Mouse (Mus musculus) gastrocnemius, postnatal 10 days (tissue): ENCODE results near the gene Cnmd. TPM values are rescaled to one million over a fixed set of nuclear protein-coding genes. Genes with fewer than 3 reads are reported as not detected.

Source experiments
- DNase-seq: peaks from one replicate; pipeline ENCODE4 v3.0.0; 2021; ENCODE audit warnings: mixed read lengths
- long read RNA-seq, 2 experiments: library from polyadenylated mRNA; stranded (forward); transcript quantifications; one replicate each; pipeline ENCODE4 v2.0.0; 2021
- total RNA-seq, 2 experiments: library from RNA; stranded (reverse); gene quantifications; 2 replicates each; pipeline ENCODE4 v1.2.3; 2021

Cnmd gene
- 1 to 10 TPM; 1.2 to 3.0 TPM for total RNA-seq
- long read RNA-seq, experiment 1: 0 reads
- long read RNA-seq, experiment 2: 0 reads

- no peak for DNase-seq
Observed at GRCm38 (mm10) chr14:79662001-79662400, at the start of gene Cnmd. Gene Cnmd (minus strand): TSS chr14:79662170.

- no peak for DNase-seq
Observed at GRCm38 (mm10) chr14:79711301-79711700, 49.3 kb upstream of the Cnmd start.

GRCm38 (mm10) chr14:79703523-79704172, 41.7 kb upstream of the Cnmd start:
- no peak for DNase-seq

GRCm38 (mm10) chr14:79701606-79702005, 39.6 kb upstream of the Cnmd start:
- DNase-seq: no peak

- DNase-seq: no peak
Observed at GRCm38 (mm10) chr14:79701054-79701453, 39.1 kb upstream of the Cnmd start.

DNA sequence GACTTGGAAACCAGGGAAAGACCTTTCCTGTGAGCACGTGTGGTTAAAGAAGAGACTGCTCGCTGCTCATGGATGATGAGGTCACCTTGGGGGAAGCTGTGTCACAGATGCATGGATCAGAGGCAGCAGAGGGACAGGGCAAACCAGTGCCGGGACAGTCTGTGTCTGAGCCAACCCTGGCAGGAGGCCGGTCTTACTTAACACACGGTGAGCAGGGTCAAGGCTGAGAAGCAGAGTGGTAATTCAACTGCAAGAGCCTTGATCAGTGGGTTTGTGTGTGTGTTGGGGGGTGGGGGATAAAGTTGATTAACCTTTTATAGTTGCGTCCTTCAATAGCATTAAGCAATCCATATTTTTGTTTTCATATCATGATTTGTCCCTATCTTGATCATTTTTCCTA, 37.4 kb upstream of the Cnmd start:
- no peak for DNase-seq

- DNase-seq: no peak
Observed at GRCm38 (mm10) chr14:79690068-79690844, 28.3 kb upstream of the Cnmd start.

DNA sequence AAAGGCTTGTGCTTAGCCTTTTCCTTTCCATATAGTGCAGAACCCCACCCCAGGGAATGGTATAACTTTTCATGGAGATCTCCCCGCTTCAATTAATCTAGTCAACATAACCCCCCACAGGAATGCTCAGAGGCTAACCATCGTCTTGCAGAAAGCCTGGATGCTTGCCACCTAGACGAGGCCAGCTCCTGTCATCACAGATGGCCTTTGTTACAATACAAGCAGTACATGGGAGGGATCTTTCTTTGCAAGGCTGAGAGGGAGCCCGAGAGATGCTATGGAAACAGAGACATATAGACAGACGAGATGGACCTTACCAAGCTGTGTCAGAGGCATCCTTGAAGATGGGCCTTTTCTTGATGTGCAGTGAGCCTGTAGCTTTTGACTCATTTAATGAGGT, 18.7 kb upstream of the Cnmd start:
- no peak for DNase-seq

DNA sequence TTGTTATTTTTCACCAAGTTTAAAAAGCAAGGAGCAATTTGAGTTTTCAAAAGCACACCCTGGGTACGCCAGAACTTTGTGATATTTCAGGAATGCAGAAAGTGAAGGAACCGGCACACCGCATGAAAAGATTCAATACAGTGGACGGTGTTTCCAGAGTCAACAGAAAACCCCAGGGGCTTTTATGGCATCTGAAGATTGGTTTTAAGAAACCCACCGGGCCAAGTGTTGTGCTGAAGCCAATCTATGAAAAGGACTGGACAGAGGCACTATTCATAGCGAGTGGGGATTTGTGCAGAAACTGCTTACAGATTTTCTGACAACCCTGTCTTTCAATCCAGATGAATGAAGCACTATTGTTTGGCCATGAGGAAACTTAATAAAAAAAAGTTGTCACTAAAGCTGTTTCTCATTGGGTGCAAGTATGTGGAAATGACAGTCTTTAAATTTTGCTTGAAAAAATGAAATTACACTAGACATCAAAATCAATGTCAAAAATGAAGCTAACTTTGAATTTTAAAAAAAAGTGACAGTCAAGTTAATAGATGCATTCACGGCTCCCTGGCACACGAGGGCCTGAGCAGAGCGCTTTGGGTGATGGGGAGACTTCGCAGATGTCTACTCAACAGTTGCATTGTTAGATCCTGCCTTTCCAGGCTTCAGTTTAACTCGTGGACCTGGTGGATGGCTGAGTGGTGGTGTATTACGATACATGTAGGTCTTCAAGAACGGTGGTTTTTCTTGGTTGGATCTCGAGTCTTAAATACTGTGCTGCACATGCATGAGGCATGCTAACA, 16.1 kb upstream of the Cnmd start:
- no peak for DNase-seq

- DNase-seq: no peak
Observed at GRCm38 (mm10) chr14:79677108-79677753, 15.3 kb upstream of the Cnmd start.

- no peak for DNase-seq
Observed at GRCm38 (mm10) chr14:79673083-79674013, 11.4 kb upstream of the Cnmd start.

GRCm38 (mm10) chr14:79672567-79672966, 10.6 kb upstream of the Cnmd start:
- no peak for DNase-seq

DNA sequence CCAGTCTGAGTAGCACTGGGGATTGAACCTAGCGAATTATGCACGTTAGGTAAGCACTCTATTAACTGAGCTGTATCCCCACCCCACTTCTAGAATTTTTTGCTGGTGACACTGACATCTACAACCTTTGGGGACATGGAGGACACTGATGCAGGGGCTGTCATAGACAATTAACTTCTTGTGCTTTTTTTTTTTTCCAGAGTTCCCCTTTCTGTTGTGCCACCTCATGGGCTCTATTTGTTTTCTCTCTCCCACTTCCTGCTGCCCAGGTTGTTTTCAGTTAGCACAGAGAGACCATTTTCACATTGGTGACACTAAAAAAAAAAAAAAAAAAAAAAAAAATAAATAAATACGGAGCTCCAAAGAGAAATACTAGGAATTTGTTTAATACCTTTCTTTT, 9.0 kb upstream of the Cnmd start:
- no peak for DNase-seq

GRCm38 (mm10) chr14:79661005-79661917, 709 bp downstream of the Cnmd start:
- DNase-seq: peak; percentile 60

DNA sequence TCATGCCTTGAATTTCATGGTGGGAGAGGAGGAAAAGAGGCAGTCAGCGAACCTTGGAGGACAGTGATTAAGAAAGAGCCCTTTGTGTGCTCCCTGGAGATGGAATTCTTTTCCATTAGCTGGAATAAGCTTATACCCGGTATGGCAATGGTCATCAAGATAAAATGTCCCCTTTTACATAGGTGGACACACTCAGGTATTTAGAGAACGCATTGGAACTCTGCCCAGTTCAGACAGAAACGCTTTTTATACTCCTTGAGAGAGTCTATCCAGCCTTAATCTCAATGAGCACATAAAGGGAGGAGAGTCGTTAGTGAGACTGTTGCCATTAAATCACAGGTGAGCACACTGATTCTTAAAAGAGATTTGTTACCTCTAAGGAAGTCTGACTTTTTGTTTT, 1.5 kb downstream of the Cnmd start:
- no peak for DNase-seq

GRCm38 (mm10) chr14:79658748-79659508, 3.0 kb downstream of the Cnmd start:
- DNase-seq: no peak

- peak; percentile 10 for DNase-seq
Observed at GRCm38 (mm10) chr14:79658286-79658685, 3.7 kb downstream of the Cnmd start.

DNA sequence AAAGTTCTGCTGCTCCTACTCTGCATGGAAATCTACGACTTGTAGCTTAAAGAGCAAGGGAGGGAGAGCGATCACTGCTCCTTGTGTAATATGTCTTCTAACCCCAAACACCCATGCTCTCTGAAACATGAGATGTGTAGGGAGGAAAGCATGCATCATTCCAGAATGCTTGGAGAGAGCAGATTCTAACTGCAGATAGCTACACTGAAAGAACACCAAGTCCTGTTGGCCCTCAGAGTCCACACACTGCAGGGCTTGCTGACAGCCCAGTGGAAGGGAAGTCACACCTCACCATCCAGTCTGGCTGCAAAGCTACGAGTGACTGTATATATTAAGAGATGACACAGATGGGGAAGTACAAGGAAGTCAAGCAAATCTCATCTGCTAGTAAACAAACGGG, 9.3 kb downstream of the Cnmd start:
- DNase-seq: no peak

- DNase-seq: no peak
Observed at GRCm38 (mm10) chr14:79649680-79650079, 12.3 kb downstream of the Cnmd start.
